Mouse (Mus musculus) C2C12 (cell line): ENCODE measurements at regions not wholly inside any gene's neighbourhood (a gene's known extent, or its start where the extent isn't known, plus 50 kb on each side); places are given as distances from the start of the nearest gene placed in this dataset.

Experiments used
- H3K27me3 ChIP-seq: one replicate; pipeline ENCODE4 v1.6.1; 2011; ENCODE audit not compliant: control insufficient read depth, insufficient read depth, insufficient read length
- H3K36me3 ChIP-seq: one replicate; pipeline ENCODE4 v1.6.1; 2011; ENCODE audit not compliant: control insufficient read depth, insufficient read depth
- H3K4me3 ChIP-seq: one replicate; pipeline ENCODE4 v1.5.1; 2011; ENCODE audit warnings: mild to moderate bottlenecking, control low read depth; ENCODE audit not compliant: poor library complexity, insufficient read depth, severe bottlenecking
- H3K79me2 ChIP-seq: one replicate; pipeline ENCODE4 v1.6.1; 2011; ENCODE audit not compliant: control insufficient read depth, insufficient read depth
- H3K79me3 ChIP-seq: one replicate; pipeline ENCODE4 v1.6.1; 2011; ENCODE audit warnings: low read depth, control low read depth
- H3ac ChIP-seq: one replicate; pipeline ENCODE3; 2011; ENCODE audit warnings: low read depth; ENCODE audit not compliant: control insufficient read depth, insufficient read length
- CEBPB ChIP-seq: IDR thresholded peaks from one replicate; pipeline ENCODE4 v1.6.1; 2011; ENCODE audit warnings: low read depth, mild to moderate bottlenecking, control low read depth, moderate library complexity
- CTCF ChIP-seq: IDR thresholded peaks from one replicate; pipeline ENCODE4 v1.5.1; 2011; ENCODE audit not compliant: control insufficient read depth, insufficient read depth, insufficient read length
- FOSL1 ChIP-seq: IDR thresholded peaks from one replicate; pipeline ENCODE4 v1.8.0; 2011; ENCODE audit warnings: mild to moderate bottlenecking, low read length; ENCODE audit not compliant: poor library complexity, insufficient read depth, severe bottlenecking
- MAX ChIP-seq: IDR thresholded peaks from one replicate; pipeline ENCODE4 v1.6.1; 2011; ENCODE audit warnings: mild to moderate bottlenecking, control low read depth
- MYOD1 ChIP-seq: IDR thresholded peaks from one replicate; pipeline ENCODE4 v1.6.1; 2011; ENCODE audit warnings: low read depth; ENCODE audit not compliant: control insufficient read depth, insufficient read length
- MYOG ChIP-seq: IDR thresholded peaks from one replicate; pipeline ENCODE4 v1.6.1; 2011; ENCODE audit not compliant: control insufficient read depth, insufficient read length; ENCODE audit errors: extremely low read depth
- USF1 ChIP-seq: IDR thresholded peaks from one replicate; pipeline ENCODE4 v1.6.1; 2011; ENCODE audit warnings: low read depth, mild to moderate bottlenecking, control low read depth, moderate library complexity

DNA sequence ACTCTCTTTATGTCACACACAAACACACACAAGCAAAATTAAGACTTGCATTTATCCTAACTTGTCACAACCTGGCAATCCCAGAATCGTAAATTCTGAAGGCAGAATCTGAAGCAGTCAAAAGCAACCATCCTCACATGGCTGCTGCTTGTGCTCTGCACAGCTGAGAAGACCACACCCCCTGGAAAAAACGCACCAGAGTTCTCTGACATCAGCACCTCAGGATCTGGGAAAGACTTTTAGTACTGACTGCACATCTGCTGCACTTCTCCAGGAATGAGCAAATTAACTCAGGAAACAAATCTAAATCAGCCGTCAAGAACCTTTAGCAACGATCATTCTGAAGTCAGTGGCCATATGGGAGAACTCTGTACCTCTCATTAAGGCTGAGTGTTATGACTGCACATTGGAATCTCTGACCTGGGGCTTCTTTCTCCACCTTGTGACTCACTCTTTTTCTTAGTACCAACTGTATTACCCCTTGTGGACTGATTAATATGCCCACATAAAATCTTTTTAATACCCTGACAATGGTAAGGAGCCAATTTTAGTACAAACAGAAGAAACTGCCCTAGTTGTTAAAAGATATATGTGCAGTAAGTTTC, 248.1 kb upstream of the Akirin2 start:
- Histone ChIP-seq H3K79me2 (no peaks in the 10 kb centered on the region), H3K79me3 (no peaks in the 10 kb centered on the region), H3K36me3 (no peaks in the 10 kb centered on the region), H3ac (no peak overlapping the region), H3K4me3 (no peak overlapping the region), H3K27me3 (no peaks in the 10 kb centered on the region)
- no peak for TF ChIP-seq CTCF
- no peak for TF ChIP-seq MAX
- no peak for TF ChIP-seq FOSL1

DNA sequence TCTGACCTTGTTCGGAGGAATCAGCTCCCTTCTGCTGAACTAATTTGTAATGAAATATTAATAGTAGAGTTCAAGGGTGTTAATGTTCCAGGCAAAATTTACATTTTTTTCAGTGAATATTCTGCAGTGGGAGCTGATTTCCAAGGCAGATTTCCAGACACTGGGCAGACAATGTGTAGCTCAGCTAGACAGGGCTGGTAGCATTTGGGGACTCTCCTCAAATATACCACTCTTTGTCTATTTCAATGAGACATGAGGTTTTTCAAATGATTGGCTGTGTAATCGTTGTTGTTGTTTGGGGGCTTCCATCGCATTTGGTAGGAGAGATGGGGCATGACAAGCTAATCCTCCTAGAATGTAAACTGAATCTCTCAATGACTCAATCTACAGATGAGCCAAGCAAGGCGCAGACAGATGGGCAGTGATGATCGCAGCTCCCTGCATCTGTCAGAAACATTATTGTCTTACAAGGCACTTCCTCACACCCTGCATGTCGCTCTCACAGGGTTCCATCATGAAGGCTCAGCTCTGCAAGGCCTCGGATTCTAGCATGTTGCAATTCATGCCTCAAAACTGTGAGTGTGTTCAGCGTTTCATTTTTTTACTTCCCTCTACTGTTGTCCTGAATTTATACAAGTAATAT, 241.7 kb upstream of the Akirin2 start:
- Histone ChIP-seq H3K79me3 (no peaks in the 10 kb centered on the region), H3ac (no peak overlapping the region), H3K79me2 (no peaks in the 10 kb centered on the region), H3K36me3 (no peaks in the 10 kb centered on the region), H3K4me3 (no peak overlapping the region), H3K27me3 (no peaks in the 10 kb centered on the region)
- TF ChIP-seq MYOG (no peak), CEBPB (no peak), USF1 (no peak), MYOD1 (no peak), FOSL1 (no peak), MAX (no peak), CTCF (no peak)

DNA sequence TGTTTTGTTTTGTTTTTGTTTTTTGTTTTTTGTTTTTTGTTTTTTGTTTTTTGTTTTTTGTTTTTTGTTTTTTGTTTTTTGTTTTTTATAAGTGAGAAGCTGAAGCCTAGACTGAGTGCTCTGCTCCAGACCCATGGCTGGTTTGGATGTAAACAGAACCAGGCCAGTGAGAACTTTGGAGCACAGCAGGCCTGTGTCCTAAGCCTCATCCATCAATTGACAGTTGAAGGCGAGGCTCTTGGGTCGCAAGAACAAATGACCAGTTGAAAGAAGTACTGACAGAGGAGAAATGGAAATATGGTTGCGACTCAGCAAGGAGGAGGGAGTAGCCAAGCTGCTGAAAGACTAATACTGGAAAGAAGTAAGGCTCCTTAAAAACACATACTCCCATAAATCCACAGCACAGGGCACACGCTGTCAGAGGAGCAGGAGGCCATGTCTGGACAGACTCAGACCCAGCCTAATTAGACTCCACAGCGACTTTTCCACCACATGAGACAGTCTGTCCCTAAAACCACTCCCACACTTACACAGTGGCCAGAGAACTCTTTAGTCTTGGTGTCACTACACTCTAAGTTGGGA, 240.6 kb upstream of the Akirin2 start:
- TF ChIP-seq MAX (no peak), USF1 (no peak), CEBPB (no peak), MYOG (no peak), CTCF (no peak), MYOD1 (no peak), FOSL1 (no peak)
- Histone ChIP-seq H3K36me3 (no peaks in the 10 kb centered on the region), H3K79me2 (no peaks in the 10 kb centered on the region), H3ac (no peak overlapping the region), H3K79me3 (no peaks in the 10 kb centered on the region), H3K27me3 (no peaks in the 10 kb centered on the region), H3K4me3 (no peak overlapping the region)

DNA sequence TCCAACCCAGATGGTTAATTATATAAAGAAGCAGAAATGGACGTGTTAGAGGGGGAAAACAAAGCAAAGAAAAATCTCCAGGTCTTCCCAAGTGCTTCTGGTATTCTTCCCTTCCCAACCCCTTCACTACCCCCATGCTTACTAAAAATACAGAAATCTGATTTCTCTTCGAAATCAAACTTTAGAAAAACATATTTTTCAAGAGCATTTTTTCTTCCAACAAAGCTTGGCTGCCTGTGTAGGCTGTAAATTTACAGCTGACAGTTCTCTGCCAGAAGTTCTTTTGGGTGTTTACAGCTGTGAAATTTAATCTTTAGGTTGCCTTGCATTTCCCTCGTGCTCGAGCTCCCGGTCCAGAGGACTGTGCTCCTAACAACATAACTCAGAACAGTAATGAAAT, 234.9 kb upstream of the Akirin2 start:
- H3ac ChIP-seq = no peak overlapping the region
- no peaks in the 10 kb centered on the region for H3K79me2 ChIP-seq
- no peaks in the 10 kb centered on the region for H3K36me3 ChIP-seq
- no peaks in the 10 kb centered on the region for H3K79me3 ChIP-seq
- no peak overlapping the region for H3K4me3 ChIP-seq
- no peaks in the 10 kb centered on the region for H3K27me3 ChIP-seq
- TF ChIP-seq USF1 (no peak), CEBPB (no peak), MYOG (no peak), MYOD1 (no peak), CTCF (no peak), MAX (no peak), FOSL1 (no peak)

DNA sequence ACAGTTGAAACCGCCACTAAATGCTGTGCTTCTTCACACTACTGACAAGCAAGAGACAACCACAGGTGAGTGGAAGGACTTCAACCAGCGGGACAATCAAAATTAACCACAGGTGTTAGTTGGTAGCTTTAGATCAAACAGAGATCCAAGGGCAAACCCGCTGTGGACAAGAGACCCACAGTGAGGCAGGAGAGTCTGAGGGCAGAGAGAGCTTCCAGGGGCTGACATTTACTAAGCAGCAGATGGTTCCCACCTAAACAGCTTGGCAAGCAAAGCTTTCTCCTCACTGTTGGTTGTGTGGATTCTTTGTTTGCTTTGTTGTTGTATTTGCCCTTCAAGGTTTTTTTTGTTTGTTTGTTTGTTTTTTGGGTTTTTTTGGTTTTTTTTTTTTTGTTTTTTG, 227.9 kb upstream of the Akirin2 start:
- no peak for TF ChIP-seq MAX
- TF ChIP-seq CEBPB = no peak
- no peak for TF ChIP-seq CTCF
- TF ChIP-seq USF1 = no peak
- TF ChIP-seq MYOG = no peak
- TF ChIP-seq MYOD1 = no peak
- no peak for TF ChIP-seq FOSL1
- Histone ChIP-seq H3K79me3 (no peaks in the 10 kb centered on the region), H3K79me2 (no peaks in the 10 kb centered on the region), H3K36me3 (no peaks in the 10 kb centered on the region), H3ac (no peak overlapping the region), H3K27me3 (no peaks in the 10 kb centered on the region), H3K4me3 (no peak overlapping the region)

DNA sequence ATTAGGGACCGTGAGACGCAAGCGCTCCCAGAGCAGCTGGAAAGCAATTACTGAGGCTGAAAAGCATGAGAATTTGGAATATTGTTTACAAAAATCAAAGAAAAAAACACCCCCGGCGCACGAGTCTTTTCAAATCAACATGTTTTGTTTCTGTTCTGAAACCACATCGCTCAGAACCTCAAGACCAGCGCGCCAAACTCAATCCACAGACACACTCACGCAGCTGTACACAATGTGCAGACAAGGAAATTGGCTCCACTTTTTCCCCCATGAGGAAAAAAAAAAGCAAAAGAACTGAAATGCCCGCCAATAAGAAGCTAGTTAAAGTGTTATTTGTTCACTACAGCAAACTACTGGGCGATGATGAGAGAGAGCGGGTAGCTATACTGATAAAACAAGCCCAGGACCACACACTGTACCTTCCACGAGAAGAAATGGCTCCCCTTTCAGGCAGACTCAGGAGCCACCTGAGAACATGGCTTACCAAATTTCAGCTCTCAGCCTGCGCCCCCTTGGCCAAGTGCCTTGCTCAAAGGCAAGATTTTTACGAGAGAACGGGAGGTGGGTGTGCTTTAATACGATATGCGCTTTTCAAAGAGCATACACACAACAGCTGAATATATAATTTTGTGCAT, 222.5 kb upstream of the Akirin2 start:
- Histone ChIP-seq H3K4me3 (no peak overlapping the region), H3K79me2 (no peaks in the 10 kb centered on the region), H3ac (no peak overlapping the region), H3K27me3 (no peaks in the 10 kb centered on the region), H3K79me3 (no peaks in the 10 kb centered on the region), H3K36me3 (no peaks in the 10 kb centered on the region)
- no peak for TF ChIP-seq MYOD1
- TF ChIP-seq USF1 = no peak
- TF ChIP-seq CEBPB = no peak
- no peak for TF ChIP-seq CTCF
- TF ChIP-seq MAX = no peak
- no peak for TF ChIP-seq FOSL1
- no peak for TF ChIP-seq MYOG
